Mouse (Mus musculus) liver, embryonic 11.5 days (tissue): Measurements from ENCODE around the gene Lmln. TPM values are rescaled to one million over a fixed set of nuclear protein-coding genes. Genes with fewer than 3 reads are reported as not detected.
"Not testable (repeated sequence)": the region's sequence is repeated elsewhere in the genome, so short reads cannot be mapped to it uniquely, and the experiment has no call there.

Experiments used
- ATAC-seq: fragments of 200-750 bp; cut with Nextera tagmentation; replicated peaks from 2 replicates; pipeline ENCODE4 v1.8.0; 2017; ENCODE audit warnings: moderate number of reproducible peaks, mild to moderate bottlenecking, moderate TSS enrichment, moderate library complexity; ENCODE audit not compliant: low FRiP score
- DNase-seq: peaks from one replicate; pipeline ENCODE4 v3.0.0-alpha.2; 2017; ENCODE audit warnings: low spot score
- H3K27ac ChIP-seq: fragments of 300-500 bp; sonication (generic); 2 replicates; pipeline ENCODE4 v1.5.1; 2014; ENCODE audit warnings: mild to moderate bottlenecking, low read depth, low read length, control low read depth
- H3K27me3 ChIP-seq: fragments of 300-500 bp; sonication (generic); replicated peaks from 2 replicates; pipeline ENCODE4 v1.6.1; 2014; ENCODE audit warnings: low read length, mixed read lengths; ENCODE audit not compliant: control insufficient read depth, insufficient read depth
- H3K36me3 ChIP-seq: fragments of 300-500 bp; sonication (generic); 2 replicates; pipeline ENCODE4 v1.6.1; 2014; ENCODE audit warnings: mild to moderate bottlenecking, low read length, moderate library complexity, mixed read lengths; ENCODE audit not compliant: control insufficient read depth, insufficient read depth
- H3K4me1 ChIP-seq: fragments of 300-500 bp; sonication (generic); replicated peaks from 2 replicates; pipeline ENCODE4 v1.6.1; 2014; ENCODE audit warnings: low read length, mixed read lengths; ENCODE audit not compliant: control insufficient read depth, insufficient read depth
- H3K4me2 ChIP-seq: fragments of 300-500 bp; sonication (generic); 2 replicates; pipeline ENCODE4 v1.6.1; 2014; ENCODE audit warnings: mild to moderate bottlenecking, control low read depth, moderate library complexity
- H3K4me3 ChIP-seq: fragments of 300-500 bp; sonication (generic); 2 replicates; pipeline ENCODE4 v1.5.1; 2014; ENCODE audit warnings: low read depth, low read length, control low read depth
- H3K9ac ChIP-seq: fragments of 300-500 bp; sonication (generic); 2 replicates; pipeline ENCODE4 v1.6.1; 2014; ENCODE audit warnings: low read depth, low read length, control low read depth
- H3K9me3 ChIP-seq: fragments of 300-500 bp; sonication (generic); 2 replicates; pipeline ENCODE4 v1.6.1; 2016; ENCODE audit warnings: low read length, inconsistent platforms, mixed read lengths; ENCODE audit not compliant: control insufficient read depth
- WGBS: fragments of 180-500 bp; shearing (Covaris S2); extraction: QIAGEN DNeasy Blood & Tissue Kit; methylation state at CpG from one replicate; pipeline ENCODE4 v1.1.7; 2014; 5-methylcytosine and 5-hydroxymethylcytosine counted together
- polyA plus RNA-seq: library from polyadenylated mRNA; unstranded; fragments of >200 nt; fragmentation: Nextera tagmentation; extraction: Ambion mirVana; gene quantifications from 2 replicates; pipeline ENCODE4 v1.2.1, GENCODE M21; 2014

Lmln gene
- polyA plus RNA-seq, 1 experiment from 2014 or later, result 2.8 TPM

- Histone ChIP-seq H3K4me3 (no peak overlapping the region), H3K36me3 (no peaks in the 10 kb centered on the region), H3K4me1 (no peaks in the 10 kb centered on the region), H3K27me3 (no peaks in the 10 kb centered on the region), H3K27ac (no peak overlapping the region), H3K9ac (no peak overlapping the region), H3K9me3 (no peaks in the 10 kb centered on the region), H3K4me2 (no peak overlapping the region)
- 70% methylated on average over 13 of the region's 13 CpGs for WGBS
- ATAC-seq (no peak), DNase-seq (no peak)
Observed at GRCm38 (mm10) chr16:33133186-33133585, 70.9 kb downstream of the Lmln start.

- H3K36me3 ChIP-seq, result no peaks in the 10 kb centered on the region
- ATAC-seq, result no peak
- H3K9ac ChIP-seq, result no peak overlapping the region
- H3K27ac ChIP-seq, result no peak overlapping the region
- H3K9me3 ChIP-seq, result no peaks in the 10 kb centered on the region
- DNase-seq, result no peak
- no peak overlapping the region for H3K4me3 ChIP-seq
- H3K27me3 ChIP-seq, result no peaks in the 10 kb centered on the region
- 61% methylated on average over 4 of the region's 4 CpGs for WGBS
- H3K4me2 ChIP-seq, result no peak overlapping the region
- no peaks in the 10 kb centered on the region for H3K4me1 ChIP-seq
Observed at GRCm38 (mm10) chr16:33135167-33135566, 72.8 kb downstream of the Lmln start.

- not testable (repeated sequence) for H3K4me1 ChIP-seq, H3K36me3 ChIP-seq, H3K4me2 ChIP-seq, H3K27ac ChIP-seq, H3K9ac ChIP-seq, ATAC-seq, H3K4me3 ChIP-seq, H3K9me3 ChIP-seq, DNase-seq, H3K27me3 ChIP-seq
- 77% methylated on average over 6 of the region's 7 CpGs for WGBS
Observed at GRCm38 (mm10) chr16:33139061-33139460, 76.7 kb downstream of the Lmln start.

GRCm38 (mm10) chr16:33141758-33142280, 79.5 kb downstream of the Lmln start:
- Histone ChIP-seq H3K27ac (no peak overlapping the region), H3K36me3 (no peaks in the 10 kb centered on the region), H3K4me1 (no peaks in the 10 kb centered on the region), H3K4me3 (no peak overlapping the region), H3K9ac (no peak overlapping the region), H3K4me2 (no peak overlapping the region), H3K9me3 (no peaks in the 10 kb centered on the region), H3K27me3 (no peaks in the 10 kb centered on the region)
- 65% methylated on average over 3 of the region's 3 CpGs for WGBS
- no peak for DNase-seq
- ATAC-seq, result no peak

- no peak overlapping the region for H3K4me2 ChIP-seq
- no peak overlapping the region for H3K4me3 ChIP-seq
- no peak overlapping the region for H3K27ac ChIP-seq
- no peak for DNase-seq
- H3K9ac ChIP-seq, result no peak overlapping the region
- H3K36me3 ChIP-seq, result no peaks in the 10 kb centered on the region
- ATAC-seq, result no peak
- no peaks in the 10 kb centered on the region for H3K4me1 ChIP-seq
- WGBS, result 60% methylated on average over 2 of the region's 2 CpGs
- no peaks in the 10 kb centered on the region for H3K9me3 ChIP-seq
- H3K27me3 ChIP-seq, result no peaks in the 10 kb centered on the region
Observed at GRCm38 (mm10) chr16:33143452-33143851, 81.1 kb downstream of the Lmln start.

GRCm38 (mm10) chr16:33146185-33146584, 83.9 kb downstream of the Lmln start:
- WGBS, result 92% methylated on average over 3 of the region's 3 CpGs
- Histone ChIP-seq H3K9ac (no peak overlapping the region), H3K27me3 (no peaks in the 10 kb centered on the region), H3K9me3 (no peaks in the 10 kb centered on the region), H3K4me1 (no peaks in the 10 kb centered on the region), H3K4me3 (no peak overlapping the region), H3K4me2 (no peak overlapping the region), H3K36me3 (no peaks in the 10 kb centered on the region), H3K27ac (no peak overlapping the region)
- DNase-seq (no peak), ATAC-seq (no peak)

- no peak for DNase-seq
- Histone ChIP-seq H3K36me3 (no peaks in the 10 kb centered on the region), H3K4me3 (no peak overlapping the region), H3K4me1 (no peaks in the 10 kb centered on the region), H3K9me3 (no peaks in the 10 kb centered on the region), H3K27ac (no peak overlapping the region), H3K4me2 (no peak overlapping the region), H3K27me3 (no peaks in the 10 kb centered on the region), H3K9ac (no peak overlapping the region)
- no peak for ATAC-seq
- WGBS, result 82% methylated on average over 4 of the region's 4 CpGs
Observed at GRCm38 (mm10) chr16:33148135-33148534, 85.8 kb downstream of the Lmln start.

- ATAC-seq, DNase-seq: not testable (repeated sequence)
Observed at GRCm38 (mm10) chr16:33150875-33151274, 88.6 kb downstream of the Lmln start.

GRCm38 (mm10) chr16:33151558-33151957, 89.2 kb downstream of the Lmln start:
- no peaks in the 10 kb centered on the region for H3K36me3 ChIP-seq
- no peak for DNase-seq
- 67% methylated on average over 8 of the region's 8 CpGs for WGBS

More at GRCm38 (mm10) chr16:33150875-33151274, 88.6 kb downstream of the Lmln start:
- WGBS, result 72% methylated on average over 9 of the region's 9 CpGs
- H3K36me3 ChIP-seq, H3K4me1 ChIP-seq, H3K27ac ChIP-seq, H3K9ac ChIP-seq, H3K4me3 ChIP-seq, H3K27me3 ChIP-seq, H3K9me3 ChIP-seq, H3K4me2 ChIP-seq: not testable (repeated sequence)

More at GRCm38 (mm10) chr16:33151558-33151957, 89.2 kb downstream of the Lmln start:
- Histone ChIP-seq H3K27ac (no peak overlapping the region), H3K9ac (no peak overlapping the region), H3K27me3 (no peaks in the 10 kb centered on the region), H3K9me3 (no peaks in the 10 kb centered on the region), H3K4me3 (no peak overlapping the region), H3K4me1 (no peaks in the 10 kb centered on the region), H3K4me2 (no peak overlapping the region)
- ATAC-seq, result no peak
